Mouse (Mus musculus) midbrain, embryonic 13.5 days (tissue): ENCODE results near the gene Sept8. TPM values are rescaled to one million over a fixed set of nuclear protein-coding genes. Genes with fewer than 3 reads are reported as not detected.

Experiments used
- ATAC-seq: fragments of 200-750 bp; cut with Nextera tagmentation; 2 replicates; pipeline ENCODE4 v1.8.0; 2017; ENCODE audit warnings: mild to moderate bottlenecking, moderate TSS enrichment, moderate library complexity
- H3K27ac ChIP-seq: fragments of 300-500 bp; sonication (generic); 2 replicates; pipeline ENCODE4 v1.5.1; 2015; ENCODE audit warnings: inconsistent platforms, mild to moderate bottlenecking, moderate library complexity
- H3K27me3 ChIP-seq: fragments of 300-500 bp; sonication (generic); 2 replicates; pipeline ENCODE4 v1.6.1; 2015; ENCODE audit warnings: mild to moderate bottlenecking, inconsistent platforms
- H3K36me3 ChIP-seq: fragments of 300-500 bp; sonication (generic); 2 replicates; pipeline ENCODE4 v1.6.1; 2015; ENCODE audit warnings: mild to moderate bottlenecking, inconsistent platforms
- H3K4me1 ChIP-seq: fragments of 300-500 bp; sonication (generic); replicated peaks from 2 replicates; pipeline ENCODE4 v1.6.1; 2015; ENCODE audit warnings: inconsistent platforms
- H3K4me2 ChIP-seq: fragments of 300-500 bp; sonication (generic); replicated peaks from 2 replicates; pipeline ENCODE4 v1.6.1; 2015; ENCODE audit warnings: moderate library complexity, mild to moderate bottlenecking, inconsistent platforms
- H3K4me3 ChIP-seq: fragments of 300-500 bp; sonication (generic); replicated peaks from 2 replicates; pipeline ENCODE4 v1.5.1; 2015; ENCODE audit warnings: mild to moderate bottlenecking, inconsistent platforms
- H3K9ac ChIP-seq: fragments of 300-500 bp; sonication (generic); replicated peaks from 2 replicates; pipeline ENCODE4 v1.6.1; 2015; ENCODE audit warnings: mild to moderate bottlenecking, inconsistent platforms
- H3K9me3 ChIP-seq: fragments of 300-500 bp; sonication (generic); 2 replicates; pipeline ENCODE4 v1.6.1; 2016; ENCODE audit warnings: mild to moderate bottlenecking, inconsistent platforms
- WGBS: fragments of 180-500 bp; shearing (Covaris S2); methylation state at CpG from one replicate; pipeline ENCODE4 v1.1.7; 2015; 5-methylcytosine and 5-hydroxymethylcytosine counted together
- polyA plus RNA-seq: library from polyadenylated mRNA; unstranded; fragments of >200 nt; fragmentation: Nextera tagmentation; extraction: Ambion mirVana; gene quantifications from 2 replicates; pipeline ENCODE4 v1.2.1, GENCODE M21; 2015

Gene Sept8
- polyA plus RNA-seq, 1 experiment from 2014 or later: 12.7 TPM

DNA sequence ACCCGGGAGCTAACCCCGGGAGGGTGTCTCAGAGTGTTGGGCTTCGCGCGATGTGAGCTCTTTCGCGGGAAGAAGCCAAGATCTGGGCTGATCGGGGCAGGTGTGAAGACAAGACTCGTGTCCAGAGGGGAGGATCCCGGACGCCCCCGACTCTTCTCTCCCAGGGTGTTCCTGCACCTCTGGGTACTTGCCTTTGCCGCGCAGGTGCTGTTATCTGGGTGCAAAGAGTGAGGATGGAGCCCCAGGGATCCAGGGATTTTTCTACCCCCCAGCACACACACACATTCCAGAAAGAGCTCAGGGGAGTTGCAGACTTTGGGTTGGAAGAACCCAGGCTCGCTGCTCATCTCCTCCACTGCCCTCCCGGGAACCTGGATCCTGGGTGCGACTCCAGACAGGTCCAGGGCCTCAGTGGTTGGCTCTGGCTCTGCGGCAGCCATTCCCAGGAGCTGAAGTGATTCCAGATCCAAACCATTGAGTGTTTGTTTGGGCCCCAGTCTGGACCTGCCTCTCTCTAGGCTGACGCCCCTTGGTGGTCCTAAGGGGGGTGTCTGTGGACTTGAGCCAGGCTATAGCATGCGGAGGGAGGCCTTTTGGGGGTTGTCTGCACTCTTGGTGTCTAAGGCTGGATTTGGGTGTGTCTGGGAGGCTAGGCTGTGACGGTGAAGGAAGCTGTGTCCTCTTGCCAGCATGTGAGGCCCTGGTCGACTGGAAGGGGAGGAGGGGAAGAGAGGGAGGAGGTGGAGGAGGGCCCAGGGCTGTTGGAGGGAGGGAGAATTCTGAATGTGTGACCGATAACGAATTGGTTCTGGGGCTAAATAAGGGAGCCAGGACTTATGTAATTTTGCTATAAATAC is 1.3 kb downstream of the Sept8 start:
- Histone ChIP-seq H3K9ac (peak overlapping the region; percentile 87), H3K4me3 (peak overlapping the region; percentile 75), H3K36me3 (no peaks in the 10 kb centered on the region), H3K9me3 (no peaks in the 10 kb centered on the region), H3K4me2 (peak overlapping the region; percentile 78), H3K27ac (peak overlapping the region; percentile 30; the same call in 1 of the 2 replicates), H3K27me3 (peaks cover 17% of the 10 kb centered on the region), H3K4me1 (peaks cover 29% of the 10 kb centered on the region)
- WGBS: 3% methylated on average over 24 of the region's 24 CpGs
- ATAC-seq: peak; percentile 44

GRCm38 (mm10) chr11:53521120-53521820 is 2.2 kb downstream of the Sept8 start:
- H3K27ac ChIP-seq: no peak overlapping the region
- peaks cover 29% of the 10 kb centered on the region for H3K4me1 ChIP-seq
- 47% methylated on average over 16 of the region's 16 CpGs for WGBS
- H3K9ac ChIP-seq: peak overlapping the region; percentile 87; the same call in 1 of the 2 replicates
- H3K4me2 ChIP-seq: peak overlapping the region; percentile 78
- no peaks in the 10 kb centered on the region for H3K36me3 ChIP-seq
- no peak for ATAC-seq
- H3K9me3 ChIP-seq: no peaks in the 10 kb centered on the region
- peaks cover 17% of the 10 kb centered on the region for H3K27me3 ChIP-seq
- H3K4me3 ChIP-seq: peak overlapping the region; percentile 75

- Histone ChIP-seq H3K4me3 (0 out of 2 replicates have a peak overlapping the region, but pooled peaks have one; percentile 75), H3K36me3 (no peaks in the 10 kb centered on the region), H3K27ac (no peak overlapping the region), H3K4me2 (peak overlapping the region; percentile 78), H3K9ac (no peak overlapping the region), H3K9me3 (no peaks in the 10 kb centered on the region), H3K27me3 (peaks cover 17% of the 10 kb centered on the region), H3K4me1 (peaks cover 29% of the 10 kb centered on the region)
- ATAC-seq: no peak
- 86% methylated on average over 7 of the region's 7 CpGs for WGBS
Measured at GRCm38 (mm10) chr11:53521821-53522131, 2.7 kb downstream of the Sept8 start.

DNA sequence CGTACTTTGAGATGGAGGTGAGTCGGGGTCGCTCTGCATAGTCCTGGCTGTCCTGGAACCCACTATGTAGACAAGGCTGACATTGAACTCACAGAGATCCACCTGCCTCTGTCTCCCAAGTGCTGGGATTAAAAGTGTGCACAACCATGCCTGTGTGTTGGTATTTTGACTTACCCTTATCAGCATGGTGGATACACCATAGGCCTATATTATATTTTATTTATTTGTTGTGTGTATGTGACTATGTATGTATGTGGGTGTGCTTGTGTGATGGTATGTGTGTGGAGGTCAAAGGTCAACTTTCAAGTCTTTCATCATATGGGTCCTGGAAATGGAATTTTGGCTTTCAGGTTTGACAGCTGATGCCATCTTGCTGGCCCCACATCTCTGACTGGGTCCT is 3.3 kb downstream of the Sept8 start:
- H3K4me1 ChIP-seq: peaks cover 29% of the 10 kb centered on the region
- no peaks in the 10 kb centered on the region for H3K36me3 ChIP-seq
- 90% methylated on average over 3 of the region's 3 CpGs for WGBS
- no peak overlapping the region for H3K27ac ChIP-seq
- ATAC-seq: no peak
- no peak overlapping the region for H3K4me2 ChIP-seq
- H3K9me3 ChIP-seq: no peaks in the 10 kb centered on the region
- H3K9ac ChIP-seq: no peak overlapping the region
- no peak overlapping the region for H3K4me3 ChIP-seq
- peaks cover 17% of the 10 kb centered on the region for H3K27me3 ChIP-seq

DNA sequence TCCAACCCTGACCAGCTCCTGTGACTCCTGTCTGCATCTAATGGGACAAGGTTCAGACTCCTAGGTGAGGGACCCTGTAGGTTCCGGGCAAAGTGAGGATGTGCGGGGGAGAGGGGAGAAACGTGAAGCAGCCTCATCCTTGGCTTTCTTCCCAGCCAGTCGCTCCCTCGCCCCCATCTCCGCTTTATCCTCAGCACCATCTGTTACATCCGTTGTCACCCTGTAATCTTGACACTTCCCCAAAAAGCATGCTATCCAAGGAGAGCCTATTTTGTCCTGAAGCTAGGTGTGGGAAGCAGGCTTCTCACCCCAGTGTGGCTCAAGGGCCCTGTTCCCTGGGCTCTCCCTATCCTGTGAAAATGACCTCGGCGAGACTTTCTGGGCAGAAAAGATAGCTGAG is 3.9 kb downstream of the Sept8 start:
- H3K9me3 ChIP-seq: no peaks in the 10 kb centered on the region
- H3K27ac ChIP-seq: no peak overlapping the region
- no peak overlapping the region for H3K4me3 ChIP-seq
- H3K36me3 ChIP-seq: no peaks in the 10 kb centered on the region
- H3K9ac ChIP-seq: no peak overlapping the region
- H3K27me3 ChIP-seq: peaks cover 16% of the 10 kb centered on the region
- WGBS: 86% methylated on average over 9 of the region's 9 CpGs
- ATAC-seq: no peak
- no peak overlapping the region for H3K4me2 ChIP-seq
- H3K4me1 ChIP-seq: peaks cover 29% of the 10 kb centered on the region

GRCm38 (mm10) chr11:53523545-53524405 is 4.7 kb downstream of the Sept8 start:
- 89% methylated on average over 14 of the region's 14 CpGs for WGBS
- Histone ChIP-seq H3K4me1 (peaks cover 29% of the 10 kb centered on the region), H3K36me3 (no peaks in the 10 kb centered on the region)

DNA sequence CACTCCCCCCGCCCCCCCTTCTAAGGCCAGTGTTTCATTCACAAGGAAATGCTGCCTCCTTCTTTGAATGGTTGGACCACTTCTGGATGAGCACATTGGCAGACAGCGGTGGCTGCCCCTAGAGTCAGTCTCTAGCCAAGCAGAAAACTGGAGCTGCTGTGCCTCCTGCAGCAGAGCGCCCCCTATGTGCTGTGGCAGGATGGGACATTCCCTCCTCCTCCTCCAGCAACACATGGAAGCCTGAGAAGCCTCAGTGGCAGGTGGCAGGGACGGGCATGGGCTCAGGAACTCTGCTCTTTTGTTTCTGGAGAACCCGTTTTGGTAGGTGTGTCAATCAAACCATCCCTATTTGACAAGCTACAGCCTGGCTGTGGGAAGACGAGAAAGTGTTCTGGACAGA is 5.8 kb downstream of the Sept8 start:
- H3K4me3 ChIP-seq: no peak overlapping the region
- WGBS: 64% methylated on average over 6 of the region's 6 CpGs
- no peak overlapping the region for H3K9ac ChIP-seq
- H3K4me2 ChIP-seq: no peak overlapping the region
- no peak for ATAC-seq
- no peak overlapping the region for H3K27ac ChIP-seq
- no peaks in the 10 kb centered on the region for H3K9me3 ChIP-seq
- H3K27me3 ChIP-seq: 0 out of 2 replicates have a peak, but pooled peaks cover 2% of the 10 kb centered on the region
- peaks cover 27% of the 10 kb centered on the region for H3K4me1 ChIP-seq
- H3K36me3 ChIP-seq: no peaks in the 10 kb centered on the region

More at GRCm38 (mm10) chr11:53523545-53524405, 4.7 kb downstream of the Sept8 start:
- Histone ChIP-seq H3K27ac (no peak overlapping the region), H3K27me3 (peaks cover 7% of the 10 kb centered on the region), H3K9ac (no peak overlapping the region), H3K4me3 (no peak overlapping the region), H3K4me2 (no peak overlapping the region), H3K9me3 (no peaks in the 10 kb centered on the region)
- ATAC-seq: no peak

- 46% methylated on average over 4 of the region's 4 CpGs for WGBS
- Histone ChIP-seq H3K27ac (no peak overlapping the region), H3K9me3 (no peaks in the 10 kb centered on the region), H3K27me3 (0 out of 2 replicates have a peak, but pooled peaks cover 2% of the 10 kb centered on the region), H3K9ac (no peak overlapping the region), H3K4me3 (no peak overlapping the region), H3K4me2 (no peak overlapping the region), H3K4me1 (peaks cover 21% of the 10 kb centered on the region), H3K36me3 (no peaks in the 10 kb centered on the region)
- ATAC-seq: no peak
Measured at GRCm38 (mm10) chr11:53525461-53525860, 6.4 kb downstream of the Sept8 start.

GRCm38 (mm10) chr11:53528397-53529252 is 9.6 kb downstream of the Sept8 start:
- 0 out of 2 replicates have a peak, but pooled peaks cover 8% of the 10 kb centered on the region for H3K4me1 ChIP-seq
- no peak overlapping the region for H3K4me2 ChIP-seq
- no peaks in the 10 kb centered on the region for H3K9me3 ChIP-seq
- H3K9ac ChIP-seq: no peak overlapping the region
- peaks cover 2% of the 10 kb centered on the region; the same call in 1 of the 2 replicates for H3K36me3 ChIP-seq
- ATAC-seq: no peak
- no peaks in the 10 kb centered on the region for H3K27me3 ChIP-seq
- WGBS: 84% methylated on average over 9 of the region's 9 CpGs
- no peak overlapping the region for H3K27ac ChIP-seq
- no peak overlapping the region for H3K4me3 ChIP-seq

- Histone ChIP-seq H3K4me3 (no peak overlapping the region), H3K4me1 (0 out of 2 replicates have a peak, but pooled peaks cover 3% of the 10 kb centered on the region), H3K9ac (no peak overlapping the region), H3K4me2 (no peak overlapping the region), H3K27ac (no peak overlapping the region), H3K9me3 (no peaks in the 10 kb centered on the region), H3K36me3 (peaks cover 7% of the 10 kb centered on the region), H3K27me3 (no peaks in the 10 kb centered on the region)
- 69% methylated on average over 6 of the region's 6 CpGs for WGBS
- ATAC-seq: no peak
Measured at GRCm38 (mm10) chr11:53529253-53529557, 10.1 kb downstream of the Sept8 start.

DNA sequence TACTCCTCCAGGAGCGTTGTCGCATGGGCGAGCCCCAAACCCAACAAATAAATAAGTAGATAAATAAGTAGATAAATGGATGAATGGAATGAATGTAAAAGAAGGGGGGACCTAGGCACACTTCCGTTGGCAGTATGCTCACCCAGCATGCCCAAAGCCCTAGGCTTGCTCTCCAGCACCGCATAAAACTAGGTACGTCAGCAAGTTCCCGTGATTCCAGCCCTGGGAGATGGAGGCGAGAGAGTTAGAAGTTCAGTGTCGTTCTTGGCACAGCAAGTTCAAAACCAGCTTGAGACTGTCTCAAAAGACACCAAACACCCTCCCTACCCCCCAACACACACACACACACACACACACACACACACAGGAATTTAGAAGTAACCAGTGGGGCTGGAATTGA is 10.9 kb downstream of the Sept8 start:
- no peak overlapping the region for H3K4me2 ChIP-seq
- 82% methylated on average over 9 of the region's 9 CpGs for WGBS
- H3K9me3 ChIP-seq: no peaks in the 10 kb centered on the region
- no peak overlapping the region for H3K9ac ChIP-seq
- 0 out of 2 replicates have a peak, but pooled peaks cover 3% of the 10 kb centered on the region for H3K4me1 ChIP-seq
- no peak overlapping the region for H3K27ac ChIP-seq
- peaks cover 15% of the 10 kb centered on the region for H3K36me3 ChIP-seq
- ATAC-seq: no peak
- H3K27me3 ChIP-seq: no peaks in the 10 kb centered on the region
- no peak overlapping the region for H3K4me3 ChIP-seq
